Mouse (Mus musculus) large intestine, adult 2 months (tissue): ENCODE measurements around the gene Mrpl23. TPM values are rescaled to one million over a fixed set of nuclear protein-coding genes. Genes with fewer than 3 reads are reported as not detected.

Experiments used
- DNase-seq: peaks from one replicate; pipeline ENCODE4 v3.0.0-alpha.2; 2012; ENCODE audit warnings: low read depth, low spot score
- WGBS: fragments of 180-500 bp; shearing (Covaris S2); methylation state at CpG from one replicate; pipeline ENCODE4 v1.1.7; 2018; 5-methylcytosine and 5-hydroxymethylcytosine counted together
- polyA plus RNA-seq: library from polyadenylated mRNA; depleted of rRNA; stranded (reverse); fragments of >200 nt; gene quantifications from 2 replicates; pipeline ENCODE4 v1.2.3, GENCODE M21; 2012

The Mrpl23 gene
- polyA plus RNA-seq, 1 experiment: 11.2 TPM

GRCm38 (mm10) chr7:142548706-142549105, 16.2 kb downstream of the Mrpl23 start:
- WGBS: 90% methylated on average over 6 of the region's 6 CpGs
- DNase-seq: no peak

GRCm38 (mm10) chr7:142549941-142550763, 17.7 kb downstream of the Mrpl23 start:
- WGBS: 79% methylated on average over 10 of the region's 10 CpGs
- no peak for DNase-seq

GRCm38 (mm10) chr7:142550935-142551373, 18.5 kb downstream of the Mrpl23 start:
- WGBS: 82% methylated on average over 14 of the region's 14 CpGs
- no peak for DNase-seq

GRCm38 (mm10) chr7:142551691-142552090, 19.2 kb downstream of the Mrpl23 start:
- 90% methylated on average over 5 of the region's 5 CpGs for WGBS
- no peak for DNase-seq

- 66% methylated on average over 13 of the region's 13 CpGs for WGBS
- DNase-seq: no peak
Measured at GRCm38 (mm10) chr7:142552591-142553416, 20.3 kb downstream of the Mrpl23 start.

- WGBS: 62% methylated on average over 11 of the region's 11 CpGs
Measured at GRCm38 (mm10) chr7:142553417-142554335, 21.2 kb downstream of the Mrpl23 start.

GRCm38 (mm10) chr7:142554625-142555024, 22.1 kb downstream of the Mrpl23 start:
- no peak for DNase-seq
- 14% methylated on average over 1 of the region's 1 CpGs for WGBS

More at GRCm38 (mm10) chr7:142553417-142554335, 21.2 kb downstream of the Mrpl23 start:
- DNase-seq: no peak

GRCm38 (mm10) chr7:142555366-142556088, 23.0 kb downstream of the Mrpl23 start:
- DNase-seq: no peak
- WGBS: 84% methylated on average over 8 of the region's 8 CpGs

- WGBS: 87% methylated on average over 2 of the region's 2 CpGs
- no peak for DNase-seq
Measured at GRCm38 (mm10) chr7:142556089-142556476, 23.6 kb downstream of the Mrpl23 start.

- WGBS: 63% methylated on average over 6 of the region's 6 CpGs
- DNase-seq: no peak
Measured at GRCm38 (mm10) chr7:142557696-142558095, 25.2 kb downstream of the Mrpl23 start.

- no peak for DNase-seq
- 75% methylated on average over 9 of the region's 9 CpGs for WGBS
Measured at GRCm38 (mm10) chr7:142558511-142559146, 26.1 kb downstream of the Mrpl23 start.

- 66% methylated on average over 5 of the region's 5 CpGs for WGBS
Measured at GRCm38 (mm10) chr7:142559651-142560175, 27.2 kb downstream of the Mrpl23 start.

GRCm38 (mm10) chr7:142560942-142561855, 28.7 kb downstream of the Mrpl23 start:
- WGBS: 57% methylated on average over 18 of the region's 18 CpGs
- no peak for DNase-seq

More at GRCm38 (mm10) chr7:142559651-142560175, 27.2 kb downstream of the Mrpl23 start:
- DNase-seq: no peak

- DNase-seq: no peak
- 58% methylated on average over 4 of the region's 4 CpGs for WGBS
Measured at GRCm38 (mm10) chr7:142561856-142562404, 29.4 kb downstream of the Mrpl23 start.

GRCm38 (mm10) chr7:142563168-142563567, 30.7 kb downstream of the Mrpl23 start:
- 78% methylated on average over 6 of the region's 6 CpGs for WGBS
- no peak for DNase-seq

- WGBS: 56% methylated on average over 11 of the region's 11 CpGs
- DNase-seq: no peak
Measured at GRCm38 (mm10) chr7:142564955-142565643, 32.6 kb downstream of the Mrpl23 start.
